Mouse (Mus musculus) midbrain, embryonic 16.5 days (tissue): ENCODE results near the gene Cox8b. TPM values are rescaled to one million over a fixed set of nuclear protein-coding genes. Genes with fewer than 3 reads are reported as not detected.

Experiments
- ATAC-seq: fragments of 200-750 bp; cut with Nextera tagmentation; 2 replicates; pipeline ENCODE4 v1.8.0; 2017; ENCODE audit warnings: moderate TSS enrichment
- H3K27ac ChIP-seq: fragments of 300-500 bp; sonication (generic); 2 replicates; pipeline ENCODE4 v1.5.1; 2014; ENCODE audit warnings: mild to moderate bottlenecking, low read length, mixed read lengths
- H3K27me3 ChIP-seq: fragments of 300-500 bp; sonication (generic); 2 replicates; pipeline ENCODE4 v1.6.1; 2014; ENCODE audit warnings: low read depth, low read length, mixed read lengths; ENCODE audit not compliant: control insufficient read depth, insufficient read depth
- H3K36me3 ChIP-seq: fragments of 300-500 bp; sonication (generic); 2 replicates; pipeline ENCODE4 v1.6.1; 2014; ENCODE audit warnings: mild to moderate bottlenecking, low read length, moderate library complexity, mixed read lengths; ENCODE audit not compliant: control insufficient read depth, insufficient read depth
- H3K4me1 ChIP-seq: fragments of 300-500 bp; sonication (generic); 2 replicates; pipeline ENCODE4 v1.6.1; 2014; ENCODE audit warnings: mild to moderate bottlenecking, low read length, mixed read lengths; ENCODE audit not compliant: control insufficient read depth, insufficient read depth
- H3K4me2 ChIP-seq: fragments of 300-500 bp; sonication (generic); 2 replicates; pipeline ENCODE4 v1.6.1; 2014; ENCODE audit warnings: mild to moderate bottlenecking, low read length, mixed read lengths
- H3K4me3 ChIP-seq: fragments of 300-500 bp; sonication (generic); 2 replicates; pipeline ENCODE4 v1.5.1; 2014; ENCODE audit warnings: low read depth, mild to moderate bottlenecking, low read length, moderate library complexity, mixed read lengths
- H3K9ac ChIP-seq: fragments of 300-500 bp; sonication (generic); 2 replicates; pipeline ENCODE4 v1.6.1; 2014; ENCODE audit warnings: low read depth, low read length, mixed read lengths
- H3K9me3 ChIP-seq: fragments of 300-500 bp; sonication (generic); replicated peaks from 2 replicates; pipeline ENCODE4 v1.6.1; 2014; ENCODE audit warnings: mild to moderate bottlenecking, low read length, mixed read lengths; ENCODE audit not compliant: control insufficient read depth, poor library complexity, severe bottlenecking
- WGBS: fragments of 180-500 bp; shearing (Covaris S2); extraction: QIAGEN DNeasy Blood & Tissue Kit; methylation state at CpG from one replicate; pipeline ENCODE4 v1.1.7; 2014; 5-methylcytosine and 5-hydroxymethylcytosine counted together
- polyA plus RNA-seq: library from polyadenylated mRNA; unstranded; fragments of >200 nt; fragmentation: Nextera tagmentation; extraction: Ambion mirVana; gene quantifications from 2 replicates; pipeline ENCODE4 v1.2.1, GENCODE M21; 2015

Gene Cox8b
- polyA plus RNA-seq, 1 experiment from 2014 or later = not detected

- no peaks in the 10 kb centered on the region for H3K36me3 ChIP-seq
- no peak overlapping the region for H3K27ac ChIP-seq
- no peak overlapping the region for H3K4me3 ChIP-seq
- no peak overlapping the region for H3K9ac ChIP-seq
- peak overlapping the region; percentile 94; the same call in 1 of the 2 replicates for H3K4me2 ChIP-seq
- 25% methylated on average over 22 of the region's 22 CpGs for WGBS
- no peaks in the 10 kb centered on the region for H3K9me3 ChIP-seq
- peaks cover 12% of the 10 kb centered on the region for H3K4me1 ChIP-seq
- ATAC-seq = no peak
- H3K27me3 ChIP-seq = peaks cover 55% of the 10 kb centered on the region
Observed at GRCm38 (mm10) chr7:140921225-140921975, 21.2 kb upstream of the Cox8b start.

- ATAC-seq = no peak
- peaks cover 55% of the 10 kb centered on the region for H3K27me3 ChIP-seq
- H3K36me3 ChIP-seq = no peaks in the 10 kb centered on the region
- no peak within 1 kb of the TSS for H3K9ac ChIP-seq
- H3K4me2 ChIP-seq = no peak within 1 kb of the TSS
- 79% methylated on average over 8 of the region's 8 CpGs for WGBS
- no peak within 1 kb of the TSS for H3K4me3 ChIP-seq
- no peak within 1 kb of the TSS for H3K27ac ChIP-seq
- peaks cover 12% of the 10 kb centered on the region for H3K4me1 ChIP-seq
- no peaks in the 10 kb centered on the region for H3K9me3 ChIP-seq
Observed at GRCm38 (mm10) chr7:140920418-140921029, 20.3 kb upstream of the Cox8b start, which contains the start of gene Nlrp6. Nlrp6 (plus strand) TSS chr7:140920902.

- no peak overlapping the region for H3K4me3 ChIP-seq
- H3K36me3 ChIP-seq = no peaks in the 10 kb centered on the region
- no peak for ATAC-seq
- no peaks in the 10 kb centered on the region for H3K9me3 ChIP-seq
- H3K4me1 ChIP-seq = peaks cover 12% of the 10 kb centered on the region
- WGBS = 81% methylated on average over 4 of the region's 4 CpGs
- peaks cover 51% of the 10 kb centered on the region for H3K27me3 ChIP-seq
- H3K9ac ChIP-seq = no peak overlapping the region
- H3K4me2 ChIP-seq = no peak overlapping the region
- no peak overlapping the region for H3K27ac ChIP-seq
Observed at GRCm38 (mm10) chr7:140919911-140920310, 19.7 kb upstream of the Cox8b start.

GRCm38 (mm10) chr7:140914031-140914690, 13.9 kb upstream of the Cox8b start:
- WGBS = 85% methylated on average over 8 of the region's 8 CpGs
- no peaks in the 10 kb centered on the region for H3K4me1 ChIP-seq

GRCm38 (mm10) chr7:140912846-140913482, 12.7 kb upstream of the Cox8b start:
- Histone ChIP-seq H3K27ac (no peak overlapping the region), H3K4me2 (no peak overlapping the region), H3K4me1 (no peaks in the 10 kb centered on the region), H3K36me3 (no peaks in the 10 kb centered on the region), H3K9me3 (no peaks in the 10 kb centered on the region), H3K4me3 (no peak overlapping the region), H3K9ac (no peak overlapping the region), H3K27me3 (no peaks in the 10 kb centered on the region)
- no peak for ATAC-seq
- WGBS = 86% methylated on average over 5 of the region's 5 CpGs

More at GRCm38 (mm10) chr7:140914031-140914690, 13.9 kb upstream of the Cox8b start:
- no peak for ATAC-seq
- no peaks in the 10 kb centered on the region for H3K36me3 ChIP-seq
- no peak overlapping the region for H3K9ac ChIP-seq
- peaks cover 3% of the 10 kb centered on the region for H3K27me3 ChIP-seq
- H3K9me3 ChIP-seq = no peaks in the 10 kb centered on the region
- no peak overlapping the region for H3K4me3 ChIP-seq
- no peak overlapping the region for H3K27ac ChIP-seq
- H3K4me2 ChIP-seq = no peak overlapping the region

GRCm38 (mm10) chr7:140912293-140912692, 12.0 kb upstream of the Cox8b start:
- Histone ChIP-seq H3K36me3 (no peaks in the 10 kb centered on the region), H3K27me3 (no peaks in the 10 kb centered on the region), H3K4me2 (no peak overlapping the region), H3K4me3 (no peak overlapping the region), H3K4me1 (no peaks in the 10 kb centered on the region), H3K9ac (no peak overlapping the region), H3K9me3 (no peaks in the 10 kb centered on the region), H3K27ac (no peak overlapping the region)
- ATAC-seq = no peak
- 72% methylated on average over 3 of the region's 3 CpGs for WGBS

GRCm38 (mm10) chr7:140908634-140909107, 8.4 kb upstream of the Cox8b start:
- H3K9ac ChIP-seq = peak overlapping the region; percentile 25
- peak overlapping the region; percentile 61 for H3K4me2 ChIP-seq
- no peak overlapping the region for H3K27ac ChIP-seq
- no peaks in the 10 kb centered on the region for H3K36me3 ChIP-seq
- no peaks in the 10 kb centered on the region for H3K9me3 ChIP-seq
- no peaks in the 10 kb centered on the region for H3K4me1 ChIP-seq
- 3% methylated on average over 19 of the region's 19 CpGs for WGBS
- peak; percentile 76 for ATAC-seq
- H3K27me3 ChIP-seq = no peaks in the 10 kb centered on the region
- H3K4me3 ChIP-seq = peak overlapping the region; percentile 30

- Histone ChIP-seq H3K9me3 (no peaks in the 10 kb centered on the region), H3K27ac (no peak overlapping the region), H3K27me3 (no peaks in the 10 kb centered on the region), H3K9ac (no peak overlapping the region), H3K4me2 (no peak overlapping the region), H3K4me3 (no peak overlapping the region), H3K4me1 (no peaks in the 10 kb centered on the region), H3K36me3 (no peaks in the 10 kb centered on the region)
- no peak for ATAC-seq
- 54% methylated on average over 7 of the region's 7 CpGs for WGBS
Observed at GRCm38 (mm10) chr7:140908181-140908580, 7.9 kb upstream of the Cox8b start.
